Mouse (Mus musculus) liver, embryonic 14.5 days (tissue): ENCODE results near the gene Rab3d. TPM values are rescaled to one million over a fixed set of nuclear protein-coding genes. Genes with fewer than 3 reads are reported as not detected.

Source experiments
- ATAC-seq: fragments of 200-750 bp; cut with Nextera tagmentation; 2 replicates; pipeline ENCODE4 v1.8.0; 2017; ENCODE audit warnings: moderate number of reproducible peaks, mild to moderate bottlenecking, moderate library complexity; ENCODE audit not compliant: insufficient read depth
- DNase-seq, 3 experiments: peaks; one replicate each; pipeline ENCODE4 v3.0.0-alpha.2; 2012 to 2013; ENCODE audit warnings: low read depth in 3 of 3, low spot score in 3 of 3
- H3K27ac ChIP-seq: fragments of 300-500 bp; sonication (generic); 2 replicates; pipeline ENCODE4 v1.5.1; 2014; ENCODE audit warnings: moderate library complexity, mild to moderate bottlenecking, control low read depth, inconsistent platforms
- H3K27me3 ChIP-seq: fragments of 300-500 bp; sonication (generic); 2 replicates; pipeline ENCODE4 v1.6.1; 2014; ENCODE audit warnings: mild to moderate bottlenecking, low read length, moderate library complexity; ENCODE audit not compliant: control insufficient read depth, insufficient read depth
- H3K36me3 ChIP-seq: fragments of 300-500 bp; sonication (generic); replicated peaks from 2 replicates; pipeline ENCODE4 v1.6.1; 2014; ENCODE audit warnings: low read depth; ENCODE audit not compliant: control insufficient read depth, insufficient read depth
- H3K4me1 ChIP-seq, 2 experiments: fragments of 200-500 bp in 1 of 2; fragments of 300-500 bp in 1 of 2; sonication (generic) in 1 of 2; replicated peaks; 2 replicates each; pipeline ENCODE4 v1.6.1; 2012 to 2014; ENCODE audit warnings: antibody characterized with exemption in 1 of 2, inconsistent platforms in 1 of 2, low read length in 1 of 2; ENCODE audit not compliant: control insufficient read depth in 2 of 2, insufficient read depth in 2 of 2
- H3K4me2 ChIP-seq: fragments of 300-500 bp; sonication (generic); 2 replicates; pipeline ENCODE4 v1.6.1; 2014; ENCODE audit warnings: low read depth, mild to moderate bottlenecking, control low read depth, moderate library complexity
- H3K4me3 ChIP-seq, 2 experiments: fragments of 200-500 bp in 1 of 2; fragments of 300-500 bp in 1 of 2; sonication (generic) in 1 of 2; 2 replicates each; pipeline ENCODE4 v1.5.1; 2012 to 2014; ENCODE audit warnings: low read depth in 2 of 2, low read length in 2 of 2, mild to moderate bottlenecking in 2 of 2, control low read depth in 1 of 2, inconsistent platforms in 1 of 2, moderate library complexity in 1 of 2; ENCODE audit not compliant: insufficient read depth in 1 of 2
- H3K9ac ChIP-seq: fragments of 300-500 bp; sonication (generic); replicated peaks from 2 replicates; pipeline ENCODE4 v1.6.1; 2014; ENCODE audit warnings: mild to moderate bottlenecking, control low read depth, moderate library complexity
- H3K9me3 ChIP-seq: fragments of 300-500 bp; sonication (generic); 2 replicates; pipeline ENCODE4 v1.6.1; 2016; ENCODE audit warnings: low read length, mixed read lengths; ENCODE audit not compliant: control insufficient read depth
- CTCF ChIP-seq: IDR thresholded peaks from 2 replicates; pipeline ENCODE4 v1.5.1; 2016; ENCODE audit warnings: antibody characterized with exemption, low read depth, control low read depth
- EP300 ChIP-seq: IDR thresholded peaks from 2 replicates; pipeline ENCODE4 v1.6.1; 2016; ENCODE audit warnings: antibody characterized with exemption, low read depth
- WGBS: fragments of 180-500 bp; shearing (Covaris S2); extraction: QIAGEN DNeasy Blood & Tissue Kit; methylation state at CpG from one replicate; pipeline ENCODE4 v1.1.7; 2014; ENCODE audit not compliant: insufficient replicate concordance; 5-methylcytosine and 5-hydroxymethylcytosine counted together
- polyA plus RNA-seq, 2 experiments: library from polyadenylated mRNA; depleted of rRNA in 1 of 2; stranded (reverse) in 1 of 2; unstranded in 1 of 2; fragments of >200 nt; fragmentation: Nextera tagmentation in 1 of 2; extraction: Ambion mirVana in 1 of 2; gene quantifications; 2 replicates each; pipeline versions ENCODE4 v1.2.1 to v1.2.3; 2012 to 2014

Gene Rab3d
- polyA plus RNA-seq, 2 experiments, result 6.4 to 6.7 TPM

GRCm38 (mm10) chr9:21955570-21956281, 37.7 kb upstream of the Rab3d start, which contains the start of gene Swsap1:
Gene Swsap1 (plus strand): TSS chr9:21955755.
- under 1% methylated on average over 53 of the region's 54 CpGs for WGBS
- ATAC-seq, result peak; percentile 93
- Histone ChIP-seq H3K27me3 (no peaks in the 10 kb centered on the region), H3K9me3 (no peaks in the 10 kb centered on the region), H3K4me3 (peak within 1 kb of the TSS; percentile 74 to 81), H3K27ac (peak within 1 kb of the TSS; percentile 69), H3K4me1 (peaks cover 8 to 16% of the 10 kb centered on the region in 2 experiments), H3K36me3 (peaks cover 31% of the 10 kb centered on the region), H3K4me2 (peak within 1 kb of the TSS; percentile 73), H3K9ac (peak within 1 kb of the TSS; percentile 75)
- DNase-seq, result peak; percentile 97 to 98 (median 97)
- TF ChIP-seq EP300 (no peak), CTCF (no peak)

- ATAC-seq, result peak; percentile 69
- no peaks in the 10 kb centered on the region for H3K9me3 ChIP-seq
- 2% methylated on average over 18 of the region's 18 CpGs for WGBS
- peak overlapping the region; percentile 40; the same call in 1 of the 2 replicates for H3K9ac ChIP-seq
- DNase-seq, result no peak
- H3K36me3 ChIP-seq, result peaks cover 26% of the 10 kb centered on the region
- no peaks in the 10 kb centered on the region for H3K27me3 ChIP-seq
- H3K27ac ChIP-seq, result peak overlapping the region; percentile 48
- H3K4me3 ChIP-seq, result peak overlapping the region; percentile 74 to 81
- peak; percentile 65 for TF ChIP-seq CTCF
- TF ChIP-seq EP300, result no peak
- peak overlapping the region; percentile 73 for H3K4me2 ChIP-seq
- H3K4me1 ChIP-seq, result peaks cover 8 to 11% of the 10 kb centered on the region in 2 experiments
Observed at GRCm38 (mm10) chr9:21955225-21955569, 37.2 kb upstream of the Rab3d start.

- ATAC-seq (no peak), DNase-seq (no peak)
- Histone ChIP-seq H3K9ac (no peak overlapping the region), H3K4me3 (peak overlapping the region in 1 of 2 experiments; percentile 74; a peak in 2 of 4 replicates), H3K27me3 (no peaks in the 10 kb centered on the region; the same call in 1 of the 2 replicates), H3K27ac (no peak overlapping the region), H3K4me1 (peaks cover 5 to 8% of the 10 kb centered on the region in 2 experiments), H3K9me3 (no peaks in the 10 kb centered on the region), H3K4me2 (peak overlapping the region; percentile 73), H3K36me3 (peaks cover 20% of the 10 kb centered on the region)
- 64% methylated on average over 3 of the region's 3 CpGs for WGBS
- TF ChIP-seq CTCF, result no peak
- TF ChIP-seq EP300, result no peak
Observed at GRCm38 (mm10) chr9:21954635-21955034, 36.6 kb upstream of the Rab3d start.

- Histone ChIP-seq H3K9me3 (no peaks in the 10 kb centered on the region), H3K9ac (no peak overlapping the region), H3K4me1 (peaks cover 4 to 5% of the 10 kb centered on the region in 2 experiments), H3K36me3 (peaks cover 10% of the 10 kb centered on the region), H3K4me3 (no peak overlapping the region), H3K27ac (no peak overlapping the region), H3K4me2 (no peak overlapping the region), H3K27me3 (no peaks in the 10 kb centered on the region; the same call in 1 of the 2 replicates)
- 16% methylated on average over 3 of the region's 3 CpGs for WGBS
- DNase-seq (no peak), ATAC-seq (no peak)
- TF ChIP-seq EP300 (no peak), CTCF (no peak)
Observed at GRCm38 (mm10) chr9:21953600-21953999, 35.6 kb upstream of the Rab3d start.

GRCm38 (mm10) chr9:21951977-21952376, 34.0 kb upstream of the Rab3d start:
- peaks cover 4 to 8% of the 10 kb centered on the region in 2 experiments for H3K4me1 ChIP-seq
- H3K4me2 ChIP-seq, result no peak overlapping the region
- no peaks in the 10 kb centered on the region for H3K9me3 ChIP-seq
- DNase-seq (no peak), ATAC-seq (no peak)
- no peak overlapping the region for H3K27ac ChIP-seq
- H3K9ac ChIP-seq, result no peak overlapping the region
- no peaks in the 10 kb centered on the region; the same call in 1 of the 2 replicates for H3K27me3 ChIP-seq
- WGBS, result 66% methylated on average over 3 of the region's 3 CpGs
- H3K36me3 ChIP-seq, result no peaks in the 10 kb centered on the region
- TF ChIP-seq CTCF, result peak; percentile 84
- TF ChIP-seq EP300, result no peak
- no peak overlapping the region for H3K4me3 ChIP-seq
